Mouse (Mus musculus) neural tube, embryonic 10.5 days (tissue): ENCODE measurements at regions not wholly inside any gene's neighbourhood (a gene's known extent, or its start where the extent isn't known, plus 50 kb on each side); places are given as distances from the start of the nearest gene placed in this dataset.
"Not testable (repeated sequence)": the region's sequence is repeated elsewhere in the genome, so short reads cannot be mapped to it uniquely, and the experiment has no call there.

ENCODE experiments used
- DNase-seq: peaks from one replicate; pipeline ENCODE4 v3.0.0-alpha.2; 2017; ENCODE audit warnings: low spot score; ENCODE audit errors: extremely low spot score

DNA sequence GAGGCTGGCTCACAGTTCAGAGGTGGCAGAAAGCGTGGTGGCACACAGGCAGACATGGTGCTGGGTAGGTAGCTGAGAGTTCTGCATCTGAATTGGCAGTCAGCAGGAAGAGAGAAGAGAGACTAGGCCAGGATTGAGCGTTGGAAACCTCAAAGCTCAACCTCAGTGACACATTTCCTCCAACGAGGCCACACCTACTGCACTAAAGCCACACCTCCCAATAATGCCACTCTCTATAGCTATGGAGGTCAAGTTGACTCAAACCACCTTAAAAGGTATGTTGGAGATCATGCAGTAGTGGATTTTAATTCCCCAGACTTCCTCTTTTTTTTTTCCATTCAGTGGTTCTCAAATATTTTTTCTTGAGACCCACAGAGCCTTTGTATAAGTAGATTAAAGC is 57.1 kb downstream of the Ccdc54 start:
- DNase-seq, result no peak

DNA sequence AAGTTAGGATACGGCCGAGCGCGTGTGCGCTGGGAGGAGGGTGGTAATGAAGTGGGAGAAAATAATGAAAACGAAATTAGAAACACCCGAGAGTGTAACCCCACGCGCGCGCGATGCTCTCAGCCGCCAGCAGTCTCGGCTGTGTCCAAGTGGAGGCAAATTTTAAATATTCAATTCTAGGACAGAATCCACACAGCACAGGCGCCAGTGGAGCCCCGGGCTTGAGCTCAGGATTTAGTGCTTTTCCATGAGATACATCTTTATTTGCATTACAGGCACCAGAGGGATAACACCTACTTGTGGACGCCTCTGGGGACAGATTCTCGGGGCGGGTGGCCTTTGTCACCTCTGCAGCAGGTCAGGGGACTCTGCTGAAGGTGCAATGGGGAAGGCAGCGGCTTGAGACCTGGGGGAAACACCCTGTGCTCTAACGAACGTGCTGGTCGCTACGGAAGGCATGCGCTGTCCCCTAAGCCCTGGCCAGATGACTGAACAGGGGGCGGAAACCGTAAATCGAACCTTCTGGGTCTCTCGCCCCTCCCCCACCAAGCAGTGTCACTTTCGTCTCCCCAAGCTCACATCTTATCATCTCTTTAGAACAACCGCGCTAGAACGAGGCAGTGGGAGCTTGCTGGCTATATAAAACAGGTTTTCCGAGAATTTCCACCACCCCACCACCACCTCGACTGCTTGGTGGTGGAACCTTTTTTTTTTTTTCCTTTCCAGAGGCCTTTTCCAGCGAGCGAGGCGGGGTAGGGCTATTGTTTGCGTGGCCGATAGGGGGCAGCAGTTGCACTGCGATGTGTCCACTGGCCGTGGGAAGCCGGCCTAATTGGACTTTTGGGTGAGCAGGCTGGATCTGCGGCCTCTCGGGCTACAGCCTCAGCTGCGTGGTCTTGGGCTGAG is 61.2 kb downstream of the Ccdc54 start:
- DNase-seq, result peak; percentile 93

GRCm38 (mm10) chr16:50528677-50529510 is 62.1 kb downstream of the Ccdc54 start:
- peak; percentile 78 for DNase-seq

DNA sequence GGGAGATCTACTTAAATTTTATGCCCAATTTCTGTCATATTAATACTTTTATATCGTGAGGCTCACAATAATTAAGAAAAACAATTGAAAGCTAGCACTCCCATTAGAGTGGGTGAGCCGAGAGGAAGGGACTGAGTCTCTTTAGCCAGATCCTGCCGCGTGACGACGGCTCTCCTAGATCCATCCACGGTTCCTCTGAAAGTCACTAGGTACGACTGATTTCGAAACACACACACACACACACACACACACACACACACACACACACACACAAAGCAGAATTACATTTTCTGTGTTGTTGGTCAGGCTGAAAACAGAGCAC is 62.6 kb downstream of the Ccdc54 start:
- DNase-seq, result no peak

GRCm38 (mm10) chr16:50526930-50527329 is 64.0 kb downstream of the Ccdc54 start:
- DNase-seq, result not testable (repeated sequence)

- DNase-seq, result no peak
Observed at GRCm38 (mm10) chr16:50525934-50526366, 65.0 kb downstream of the Ccdc54 start.

GRCm38 (mm10) chr16:50525504-50525903 is 65.5 kb downstream of the Ccdc54 start:
- no peak for DNase-seq

GRCm38 (mm10) chr16:50519610-50520009 is 71.3 kb downstream of the Ccdc54 start:
- DNase-seq, result no peak

- DNase-seq, result no peak
Observed at GRCm38 (mm10) chr16:50516579-50516978, 74.4 kb downstream of the Ccdc54 start.

- no peak for DNase-seq
Observed at GRCm38 (mm10) chr16:50515039-50515438, 75.9 kb downstream of the Ccdc54 start.

DNA sequence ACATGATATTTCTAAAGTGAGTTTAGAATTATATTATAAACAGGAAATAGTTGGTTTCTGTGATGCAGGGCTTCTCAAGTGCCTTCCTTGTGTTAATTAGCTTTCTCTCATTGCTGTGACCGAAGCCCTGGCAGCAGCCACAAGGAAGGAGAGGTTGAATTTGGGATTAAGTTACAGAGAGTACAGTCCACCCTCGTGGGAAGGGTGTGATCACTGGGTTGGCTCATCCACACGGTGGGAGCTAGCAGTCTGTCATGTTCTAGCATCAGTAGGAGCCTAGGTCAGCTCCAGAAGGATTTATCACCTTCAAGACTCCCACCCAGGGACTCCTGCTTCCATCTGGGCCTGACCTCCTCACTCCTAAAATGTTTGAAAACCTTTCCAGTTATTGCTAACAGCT is 78.9 kb downstream of the Ccdc54 start:
- DNase-seq, result no peak

DNA sequence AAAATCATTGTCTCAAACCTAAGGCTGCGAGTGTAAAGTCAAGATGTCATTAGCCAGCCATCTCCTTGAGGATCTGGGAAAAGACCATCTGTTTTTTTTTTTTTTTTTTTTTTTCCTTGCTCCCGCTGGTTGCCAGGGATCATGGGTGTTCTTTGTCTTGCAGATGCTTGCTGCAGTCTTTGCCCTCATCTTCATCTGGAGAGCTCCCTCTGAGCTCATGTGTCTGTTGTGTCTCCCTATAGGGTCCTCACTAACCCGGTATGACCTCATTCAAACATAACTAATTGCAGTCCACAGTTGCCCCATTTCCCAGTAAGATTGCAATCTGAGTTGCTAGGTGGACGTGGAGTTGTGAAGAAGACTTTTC is 77.3 kb upstream of the Bbx start:
- DNase-seq, result no peak

- DNase-seq, result no peak
Observed at GRCm38 (mm10) chr16:50508673-50509528, 76.7 kb upstream of the Bbx start.

GRCm38 (mm10) chr16:50504619-50505018 is 72.4 kb upstream of the Bbx start:
- DNase-seq, result no peak

- no peak for DNase-seq
Observed at GRCm38 (mm10) chr16:50498909-50499308, 66.7 kb upstream of the Bbx start.

GRCm38 (mm10) chr16:50493662-50494061 is 61.5 kb upstream of the Bbx start:
- DNase-seq, result no peak

DNA sequence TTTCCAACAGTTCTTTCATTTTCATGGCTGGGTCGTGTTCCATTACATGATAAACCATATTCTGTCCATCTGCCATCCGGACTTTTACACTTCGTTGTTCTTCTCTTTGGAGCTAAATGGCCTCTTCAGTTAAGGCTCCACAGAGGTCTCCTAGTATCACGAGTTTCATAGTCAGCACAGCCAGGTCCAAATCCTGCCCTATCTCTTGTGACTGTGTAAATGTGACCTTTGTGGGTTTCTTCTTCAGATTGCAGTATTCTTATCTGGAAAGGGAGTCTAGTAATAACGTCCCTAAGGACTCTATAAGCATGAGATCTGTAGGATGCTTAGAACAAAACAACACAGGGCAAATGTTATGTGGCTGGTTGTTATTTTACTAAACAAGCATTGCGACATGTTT is 57.1 kb upstream of the Bbx start:
- DNase-seq, result no peak

- DNase-seq, result no peak
Observed at GRCm38 (mm10) chr16:50482360-50482786, 50.2 kb upstream of the Bbx start.
